Mouse (Mus musculus) heart, postnatal 0 days (tissue): Measurements from ENCODE around the gene Ddx19b.

Source experiments
- CTCF ChIP-seq: IDR thresholded peaks from 2 replicates; pipeline ENCODE4 v1.5.1; 2016; ENCODE audit warnings: antibody characterized with exemption, control low read depth, low read depth
- EP300 ChIP-seq: IDR thresholded peaks from 2 replicates; pipeline ENCODE4 v1.6.1; 2016; ENCODE audit warnings: antibody characterized with exemption, low read depth

GRCm38 (mm10) chr8:111056691-111057293 is 25.2 kb upstream of the Ddx19b start:
- no peak for TF ChIP-seq CTCF
- no peak for TF ChIP-seq EP300
